Mouse (Mus musculus): ENCODE results near the gene Prpf38b.

Gene Prpf38b

GRCm38 (mm10) chr3:108860786-108861185 is 50.7 kb downstream of the Prpf38b start:
- DNase-seq (ENCODE audit: low read depth) = no peak

- DNase-seq (ENCODE audit: low read depth) = peak; percentile 91
Measured at GRCm38 (mm10) chr3:108858231-108858770, 53.2 kb downstream of the Prpf38b start.

- DNase-seq (ENCODE audit: low read depth) = no peak
Measured at GRCm38 (mm10) chr3:108857714-108858113, 53.8 kb downstream of the Prpf38b start.

- no peak for DNase-seq (ENCODE audit: low read depth)
Measured at GRCm38 (mm10) chr3:108857124-108857470, 54.4 kb downstream of the Prpf38b start.

- no peak for DNase-seq (ENCODE audit: low read depth)
Measured at GRCm38 (mm10) chr3:108856386-108857123, 55.0 kb downstream of the Prpf38b start.

- DNase-seq (ENCODE audit: low read depth) = no peak
Measured at GRCm38 (mm10) chr3:108855864-108856263, 55.7 kb downstream of the Prpf38b start.

GRCm38 (mm10) chr3:108855371-108855770 is 56.2 kb downstream of the Prpf38b start:
- DNase-seq (ENCODE audit: low read depth) = peak; percentile 94

- no peak for DNase-seq (ENCODE audit: low read depth)
Measured at GRCm38 (mm10) chr3:108853266-108853665, 58.3 kb downstream of the Prpf38b start.
